Mouse (Mus musculus): ENCODE measurements around the gene Cpped1.

Gene Cpped1

GRCm38 (mm10) chr16:11909035-11909591 is at the start of gene Cpped1:
Gene Cpped1 (minus strand): TSS chr16:11909445.
- peak; percentile 69 for DNase-seq (ENCODE audit: low spot score)

- DNase-seq (ENCODE audit: low spot score): peak; percentile 39
These were observed 31.2 kb upstream of the Cpped1 start for GRCm38 (mm10) chr16:11940477-11940876.

DNA sequence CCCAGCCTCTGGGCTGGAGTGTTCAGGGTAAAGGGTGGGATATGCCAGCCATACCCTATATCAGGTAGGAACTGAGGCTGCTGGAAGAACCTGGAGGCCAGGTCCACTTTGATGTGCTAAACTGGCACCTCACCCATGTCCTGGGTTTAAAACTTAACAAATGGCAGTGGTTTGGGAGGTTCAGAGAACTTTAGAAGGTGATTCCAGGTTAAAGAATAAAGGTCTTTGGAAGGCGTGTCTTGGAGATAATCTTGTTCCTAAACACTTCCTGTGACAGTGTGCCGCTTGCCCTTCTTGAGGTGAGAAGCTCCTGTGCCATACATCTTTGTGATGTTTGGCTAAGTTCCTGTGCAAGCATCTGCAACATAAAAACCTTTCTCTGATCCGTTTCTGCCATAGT is 1.6 kb upstream of the Cpped1 start:
- no peak for DNase-seq (ENCODE audit: low spot score)

DNA sequence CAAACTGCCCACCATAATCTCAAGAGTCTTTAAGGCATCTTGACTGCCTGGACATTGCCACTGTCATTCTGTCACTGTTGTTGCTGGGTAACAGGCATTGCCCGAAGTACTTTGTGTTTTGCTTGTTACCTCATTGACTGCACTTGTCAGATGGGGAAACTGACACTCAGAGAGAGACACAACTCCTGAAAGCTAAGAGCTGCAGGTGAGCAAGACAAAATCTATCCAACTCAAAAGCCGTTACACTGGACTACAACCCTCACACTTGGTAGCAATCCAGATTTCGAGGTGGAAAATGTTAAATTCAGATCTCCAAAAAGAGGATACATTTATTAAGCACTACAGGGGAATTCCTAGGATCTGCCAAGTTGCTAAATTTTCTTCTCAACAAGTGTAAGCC is 572 bp upstream of the Cpped1 start:
- DNase-seq (ENCODE audit: low spot score): no peak

DNA sequence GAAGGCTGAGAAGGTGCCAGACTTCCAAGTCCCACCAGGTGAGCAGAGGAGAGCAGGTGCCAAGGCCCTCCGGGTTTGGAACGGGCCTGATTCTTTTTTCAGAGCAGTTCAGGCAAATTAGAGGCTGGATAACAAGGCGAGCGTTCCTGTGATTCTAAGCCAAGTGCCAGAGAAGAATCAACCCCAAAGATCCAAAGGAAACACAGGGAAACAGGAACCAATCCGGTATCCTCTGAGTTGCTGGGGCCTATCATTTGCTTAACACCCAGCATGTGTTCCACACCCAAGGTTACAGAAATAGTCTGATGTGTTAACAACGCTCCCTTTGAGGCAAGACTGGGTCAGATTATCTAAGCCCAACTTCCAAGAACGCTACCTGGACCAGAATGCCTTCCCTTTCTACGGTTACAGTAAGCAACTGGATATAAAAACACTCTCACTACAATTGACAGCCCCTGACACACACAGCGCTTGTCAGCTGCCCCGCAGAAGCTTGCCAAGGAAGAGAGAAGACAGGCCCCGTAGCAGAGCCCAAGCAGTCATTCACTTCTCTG is 707 bp downstream of the Cpped1 start:
- no peak for DNase-seq (ENCODE audit: low spot score)

DNA sequence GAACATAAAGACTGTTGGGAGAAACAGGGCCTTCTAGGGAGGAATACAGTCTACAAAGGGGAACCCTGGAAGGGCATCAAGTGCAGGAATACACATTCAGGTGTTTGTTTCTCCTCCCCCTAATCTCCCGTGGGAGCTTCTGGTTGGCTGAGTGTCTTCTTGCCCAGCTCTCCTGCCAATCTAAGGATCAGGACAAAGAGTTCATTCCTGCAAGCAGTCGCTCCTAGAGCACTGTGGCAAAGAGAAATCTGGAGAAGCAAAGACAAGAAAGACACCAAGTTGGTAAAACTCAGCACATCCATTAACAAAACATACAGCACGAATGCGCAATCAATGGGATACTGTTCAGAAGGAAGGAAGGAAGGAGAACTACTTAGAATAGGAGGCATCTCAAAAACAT is 1.4 kb downstream of the Cpped1 start:
- no peak for DNase-seq (ENCODE audit: low spot score)

GRCm38 (mm10) chr16:11906906-11907305 is 2.3 kb downstream of the Cpped1 start:
- DNase-seq (ENCODE audit: low spot score): no peak

- DNase-seq (ENCODE audit: low spot score): no peak
These were observed 4.0 kb downstream of the Cpped1 start for GRCm38 (mm10) chr16:11905216-11905615.

DNA sequence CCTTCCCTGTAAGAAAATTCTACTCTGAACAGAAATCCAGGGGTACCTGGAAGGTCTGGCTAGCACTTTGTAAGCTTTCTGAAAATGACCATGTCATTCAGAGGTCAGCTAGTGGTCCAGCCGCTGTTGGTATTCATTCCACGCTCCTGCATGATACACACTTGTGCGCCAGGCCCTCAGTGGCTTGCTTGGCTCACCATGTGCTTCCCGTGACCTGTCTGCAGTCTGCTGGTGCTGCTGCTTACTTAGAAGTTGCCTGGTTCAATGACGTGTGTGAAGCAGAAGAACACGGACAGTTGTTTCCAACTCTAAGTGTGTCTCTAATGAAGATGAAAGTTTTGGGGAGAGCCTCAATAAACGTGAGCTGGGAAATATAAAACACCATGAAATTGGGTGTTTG is 7.2 kb downstream of the Cpped1 start:
- no peak for DNase-seq (ENCODE audit: low spot score)

- no peak for DNase-seq (ENCODE audit: low spot score)
These were observed 8.9 kb downstream of the Cpped1 start for GRCm38 (mm10) chr16:11900341-11900740.

DNA sequence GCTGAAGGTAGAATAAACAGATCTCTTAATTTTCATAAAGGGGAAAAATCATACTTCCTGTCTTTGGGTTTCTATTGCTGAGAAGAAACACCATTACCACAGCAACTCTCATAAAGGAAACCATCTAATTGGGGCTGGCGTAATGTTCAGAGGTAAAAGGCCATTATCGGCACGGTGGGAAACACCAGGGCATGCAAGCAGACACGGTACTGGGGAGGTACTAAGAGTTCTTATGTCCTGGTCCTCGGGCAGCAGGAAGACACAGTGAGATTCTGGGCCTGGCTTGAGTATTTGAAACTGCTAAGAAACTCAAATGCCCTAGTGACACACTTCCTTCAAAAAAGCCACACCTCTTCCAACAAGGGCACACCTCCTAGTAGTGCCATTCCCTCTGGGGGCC is 12.8 kb downstream of the Cpped1 start:
- no peak for DNase-seq (ENCODE audit: low spot score)

- no peak for DNase-seq (ENCODE audit: low spot score)
These were observed 14.4 kb downstream of the Cpped1 start for GRCm38 (mm10) chr16:11894877-11895276.

- no peak for DNase-seq (ENCODE audit: low spot score)
These were observed 19.1 kb downstream of the Cpped1 start for GRCm38 (mm10) chr16:11890186-11890585.

- no peak for DNase-seq (ENCODE audit: low spot score)
These were observed 19.5 kb downstream of the Cpped1 start for GRCm38 (mm10) chr16:11889741-11890140.

GRCm38 (mm10) chr16:11881795-11882194 is 27.4 kb downstream of the Cpped1 start:
- no peak for DNase-seq (ENCODE audit: low spot score)

- no peak for DNase-seq (ENCODE audit: low spot score)
These were observed 28.8 kb downstream of the Cpped1 start for GRCm38 (mm10) chr16:11880461-11880860.

DNA sequence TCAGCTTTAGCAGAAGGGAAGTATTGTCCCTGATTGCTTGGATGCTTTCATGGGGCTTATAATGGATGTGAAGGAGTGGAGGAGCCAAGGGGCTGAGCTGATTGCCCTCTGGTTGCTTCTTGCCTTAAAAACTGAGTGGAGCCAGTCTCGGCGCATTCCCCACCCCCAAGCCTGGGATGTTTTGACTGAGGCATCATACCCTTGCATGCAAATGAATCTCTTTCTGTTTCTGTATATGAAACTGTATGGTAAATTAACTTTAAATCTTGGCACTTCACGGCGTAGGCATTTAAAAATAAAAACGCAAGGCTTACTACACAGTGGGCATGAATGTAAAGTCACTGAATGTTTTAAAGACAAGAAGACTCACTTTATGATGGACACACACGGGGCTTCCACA is 30.0 kb downstream of the Cpped1 start:
- no peak for DNase-seq (ENCODE audit: low spot score)

DNA sequence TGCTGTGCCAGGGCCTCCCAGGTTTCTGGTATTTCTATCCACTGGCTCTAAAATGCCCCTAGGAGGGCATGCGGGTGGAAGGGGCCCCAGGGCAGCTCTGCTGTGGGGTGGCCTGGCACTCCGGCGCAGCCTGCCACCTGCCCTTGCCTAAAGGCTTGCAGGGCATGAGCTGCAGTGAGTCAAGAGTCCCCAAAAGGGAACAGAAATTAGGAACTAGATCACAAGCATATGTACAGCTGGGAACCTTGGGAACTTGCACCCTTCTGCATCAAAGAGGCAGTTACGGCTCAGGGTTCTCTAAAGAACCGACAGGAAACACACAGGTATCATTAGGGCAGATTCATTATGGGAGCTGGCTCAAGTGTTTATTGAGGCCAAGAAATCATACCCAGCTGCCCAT is 34.0 kb downstream of the Cpped1 start:
- no peak for DNase-seq (ENCODE audit: low spot score)

- no peak for DNase-seq (ENCODE audit: low spot score)
These were observed 36.0 kb downstream of the Cpped1 start for GRCm38 (mm10) chr16:11873292-11873691.

GRCm38 (mm10) chr16:11868486-11868885 is 40.8 kb downstream of the Cpped1 start:
- no peak for DNase-seq (ENCODE audit: low spot score)

DNA sequence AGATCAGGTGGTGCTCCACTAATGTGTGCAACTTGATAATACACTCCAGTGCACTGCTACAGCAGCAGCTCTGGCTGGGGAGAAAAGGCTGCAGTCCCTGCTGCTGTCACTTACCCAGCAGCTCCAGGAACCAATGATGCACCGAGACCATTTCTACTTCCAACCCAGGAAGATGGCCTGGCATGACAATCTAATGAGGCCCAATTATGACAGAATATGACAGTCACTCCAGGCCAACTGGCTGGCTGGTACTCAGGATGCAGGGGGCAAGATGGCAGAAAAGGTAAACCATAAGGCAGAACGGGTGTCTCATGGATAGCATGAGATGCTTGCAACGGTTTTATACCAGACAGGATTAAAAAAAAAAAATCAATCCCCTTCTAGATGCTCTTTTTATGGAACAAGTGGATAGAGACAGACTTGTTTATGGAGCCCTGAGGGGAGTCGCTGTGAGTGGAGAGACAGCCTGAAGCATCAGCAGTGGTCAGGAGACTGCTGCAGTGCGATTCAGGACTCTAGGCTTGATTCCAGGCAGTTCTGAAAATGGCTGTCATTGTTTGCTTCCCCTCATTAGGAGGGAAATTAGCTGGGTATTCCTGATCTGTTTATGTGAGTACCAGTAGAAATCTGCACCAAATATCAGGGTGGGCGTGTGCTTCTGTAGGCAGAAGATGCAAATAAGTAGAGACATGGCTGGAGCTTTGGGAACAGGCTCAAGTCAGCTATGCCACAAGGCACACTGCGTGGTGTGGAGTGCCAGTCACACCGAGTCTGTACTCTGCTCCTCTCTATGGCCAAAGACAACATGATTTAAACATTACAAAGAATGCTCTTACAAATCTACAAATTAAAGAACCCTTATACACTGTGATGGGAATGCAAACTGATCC is 56.3 kb downstream of the Cpped1 start:
- no peak for DNase-seq (ENCODE audit: low spot score)

GRCm38 (mm10) chr16:11848990-11849658 is 60.1 kb downstream of the Cpped1 start:
- no peak for DNase-seq (ENCODE audit: low spot score)

DNA sequence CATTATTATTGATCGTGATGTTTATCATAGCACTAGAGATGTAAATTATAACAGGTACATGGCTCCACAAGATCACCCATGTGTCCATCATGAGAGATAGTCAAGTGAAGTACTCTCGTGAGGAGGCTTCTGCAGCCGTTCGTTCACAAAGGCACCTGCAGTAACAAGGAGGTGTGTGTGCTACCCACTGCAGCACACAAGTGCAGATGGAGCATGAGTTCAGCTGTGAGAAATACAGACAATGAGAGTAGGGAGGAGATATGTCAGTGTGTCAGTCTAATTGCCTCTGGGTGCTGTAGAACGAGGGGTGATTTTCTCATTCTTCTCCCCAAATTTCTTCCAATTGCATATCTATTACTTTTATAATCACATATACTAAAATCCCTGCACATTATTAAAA is 63.9 kb downstream of the Cpped1 start:
- no peak for DNase-seq (ENCODE audit: low spot score)

Measured in layer of hippocampus, adult 9-10 months (tissue).